Mouse (Mus musculus): ENCODE results near the gene Cyp2e1. TPM values are rescaled to one million over a fixed set of nuclear protein-coding genes. Genes with fewer than 3 reads are reported as not detected.

Cyp2e1 gene
- polyA plus RNA-seq (2012; ENCODE audit: insufficient read depth, insufficient read length, low replicate concordance, missing spikeins), result not detected in 2 replicates

- Histone ChIP-seq H3K4me3 (ENCODE audit: insufficient read depth, low read depth, low read length) (no peak within 1 kb of the TSS), H3K4me1 (ENCODE audit: control insufficient read depth, insufficient read depth, low read length) (no peaks in the 10 kb centered on the region), H3K27ac (ENCODE audit: insufficient read depth, low read depth, low read length) (no peak within 1 kb of the TSS)
- WGBS, result 85% methylated on average over 7 of the region's 7 CpGs
- no peak for TF ChIP-seq POLR2A (IDR thresholded peaks at IDR 0.05; ENCODE audit: insufficient read depth, low read depth, low read length)
- TF ChIP-seq CTCF (IDR thresholded peaks at IDR 0.05; ENCODE audit: insufficient read depth, low read depth, low read length), result no peak
Measured at GRCm38 (mm10) chr7:140763447-140764020, at the start of gene Cyp2e1. Gene Cyp2e1 (plus strand): TSS chr7:140763739.

- Histone ChIP-seq H3K27ac (ENCODE audit: insufficient read depth, low read depth, low read length) (no peak overlapping the region), H3K4me1 (ENCODE audit: control insufficient read depth, insufficient read depth, low read length) (no peaks in the 10 kb centered on the region), H3K4me3 (ENCODE audit: insufficient read depth, low read depth, low read length) (no peak overlapping the region)
- 82% methylated on average over 7 of the region's 7 CpGs for WGBS
- TF ChIP-seq POLR2A (IDR thresholded peaks at IDR 0.05; ENCODE audit: insufficient read depth, low read depth, low read length) (no peak), CTCF (IDR thresholded peaks at IDR 0.05; ENCODE audit: insufficient read depth, low read depth, low read length) (no peak)
Measured at GRCm38 (mm10) chr7:140717155-140718055, 46.1 kb upstream of the Cyp2e1 start.

DNA sequence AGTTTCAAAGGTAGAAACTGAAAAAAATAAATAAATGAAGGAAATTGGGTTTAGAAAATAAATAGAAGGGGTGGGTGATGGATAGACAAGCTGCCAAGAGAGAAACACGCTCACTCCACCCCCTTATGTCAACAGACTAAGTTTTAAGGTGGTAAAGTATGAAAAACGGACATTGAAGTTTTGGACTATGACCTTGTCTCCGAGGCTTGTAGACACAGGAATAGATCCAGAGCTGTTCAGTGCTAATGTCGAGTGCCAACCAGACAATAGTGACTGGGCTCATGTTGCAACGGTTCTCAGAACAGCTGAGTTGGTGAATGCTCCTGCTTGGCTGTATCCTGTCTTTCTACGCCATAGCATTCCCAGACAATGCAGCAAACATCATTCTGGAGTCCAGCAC is 42.4 kb upstream of the Cyp2e1 start:
- no peak for TF ChIP-seq POLR2A (IDR thresholded peaks at IDR 0.05; ENCODE audit: insufficient read depth, low read depth, low read length)
- TF ChIP-seq CTCF (IDR thresholded peaks at IDR 0.05; ENCODE audit: insufficient read depth, low read depth, low read length), result no peak
- 73% methylated on average over 6 of the region's 6 CpGs for WGBS
- Histone ChIP-seq H3K4me1 (ENCODE audit: control insufficient read depth, insufficient read depth, low read length) (no peaks in the 10 kb centered on the region), H3K27ac (ENCODE audit: insufficient read depth, low read depth, low read length) (no peak overlapping the region), H3K4me3 (ENCODE audit: insufficient read depth, low read depth, low read length) (no peak overlapping the region)

- TF ChIP-seq CTCF (IDR thresholded peaks at IDR 0.05; ENCODE audit: insufficient read depth, low read depth, low read length) (no peak), POLR2A (IDR thresholded peaks at IDR 0.05; ENCODE audit: insufficient read depth, low read depth, low read length) (no peak)
- Histone ChIP-seq H3K4me3 (ENCODE audit: insufficient read depth, low read depth, low read length) (no peak overlapping the region), H3K27ac (ENCODE audit: insufficient read depth, low read depth, low read length) (no peak overlapping the region), H3K4me1 (ENCODE audit: control insufficient read depth, insufficient read depth, low read length) (no peaks in the 10 kb centered on the region)
Measured at GRCm38 (mm10) chr7:140725558-140725957, 38.0 kb upstream of the Cyp2e1 start.

DNA sequence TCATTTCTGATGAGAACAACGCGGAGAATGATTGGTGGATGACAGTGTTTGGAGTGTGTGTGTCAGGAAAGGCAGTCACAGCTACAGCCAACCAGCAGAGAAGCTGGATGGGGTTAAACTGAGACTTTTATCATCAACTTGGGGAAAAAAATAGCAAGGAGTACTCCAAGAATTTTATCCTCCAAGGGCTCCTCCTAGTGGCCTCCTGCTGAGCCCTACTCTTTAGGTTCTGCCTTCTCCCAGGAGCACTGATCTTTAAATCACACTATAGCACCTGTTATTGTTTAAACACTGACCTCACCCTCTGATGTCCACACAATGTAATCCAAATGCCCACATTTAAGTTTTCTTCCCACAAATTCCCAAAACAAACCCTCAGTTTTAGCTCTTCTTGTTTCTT is 30.4 kb upstream of the Cyp2e1 start:
- no peak for TF ChIP-seq POLR2A (IDR thresholded peaks at IDR 0.05; ENCODE audit: insufficient read depth, low read depth, low read length)
- no peak for TF ChIP-seq CTCF (IDR thresholded peaks at IDR 0.05; ENCODE audit: insufficient read depth, low read depth, low read length)

DNA sequence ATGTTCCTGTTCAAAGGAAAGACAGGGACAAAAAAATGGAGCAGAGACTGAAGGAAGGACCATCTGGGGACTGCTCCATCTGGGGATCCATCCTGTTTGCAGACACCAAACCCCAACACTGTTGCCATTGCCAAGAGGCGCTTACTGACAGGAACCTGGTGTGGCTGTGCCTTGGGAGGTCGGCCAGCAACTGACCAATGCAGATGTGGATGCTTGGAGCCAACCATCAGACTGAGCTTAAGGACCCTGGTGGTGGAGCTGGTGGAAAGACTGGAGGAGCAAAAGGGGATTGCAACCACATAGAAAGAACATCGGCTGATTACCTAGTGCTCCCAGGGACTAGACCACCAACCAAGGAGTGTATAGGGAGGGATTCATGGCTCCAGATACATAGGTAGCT is 16.1 kb upstream of the Cyp2e1 start:
- Histone ChIP-seq H3K27ac (ENCODE audit: insufficient read depth, low read depth, low read length) (no peak overlapping the region), H3K4me3 (ENCODE audit: insufficient read depth, low read depth, low read length) (no peak overlapping the region), H3K4me1 (ENCODE audit: control insufficient read depth, insufficient read depth, low read length) (no peaks in the 10 kb centered on the region)
- TF ChIP-seq POLR2A (IDR thresholded peaks at IDR 0.05; ENCODE audit: insufficient read depth, low read depth, low read length) (no peak), CTCF (IDR thresholded peaks at IDR 0.05; ENCODE audit: insufficient read depth, low read depth, low read length) (no peak)
- WGBS, result 91% methylated on average over 3 of the region's 3 CpGs

More for the DNA sequence above, 30.4 kb upstream of the Cyp2e1 start:
- Histone ChIP-seq H3K27ac (ENCODE audit: insufficient read depth, low read depth, low read length) (no peak overlapping the region), H3K4me3 (ENCODE audit: insufficient read depth, low read depth, low read length) (no peak overlapping the region), H3K4me1 (ENCODE audit: control insufficient read depth, insufficient read depth, low read length) (no peaks in the 10 kb centered on the region)
- 75% methylated on average over 2 of the region's 2 CpGs for WGBS

DNA sequence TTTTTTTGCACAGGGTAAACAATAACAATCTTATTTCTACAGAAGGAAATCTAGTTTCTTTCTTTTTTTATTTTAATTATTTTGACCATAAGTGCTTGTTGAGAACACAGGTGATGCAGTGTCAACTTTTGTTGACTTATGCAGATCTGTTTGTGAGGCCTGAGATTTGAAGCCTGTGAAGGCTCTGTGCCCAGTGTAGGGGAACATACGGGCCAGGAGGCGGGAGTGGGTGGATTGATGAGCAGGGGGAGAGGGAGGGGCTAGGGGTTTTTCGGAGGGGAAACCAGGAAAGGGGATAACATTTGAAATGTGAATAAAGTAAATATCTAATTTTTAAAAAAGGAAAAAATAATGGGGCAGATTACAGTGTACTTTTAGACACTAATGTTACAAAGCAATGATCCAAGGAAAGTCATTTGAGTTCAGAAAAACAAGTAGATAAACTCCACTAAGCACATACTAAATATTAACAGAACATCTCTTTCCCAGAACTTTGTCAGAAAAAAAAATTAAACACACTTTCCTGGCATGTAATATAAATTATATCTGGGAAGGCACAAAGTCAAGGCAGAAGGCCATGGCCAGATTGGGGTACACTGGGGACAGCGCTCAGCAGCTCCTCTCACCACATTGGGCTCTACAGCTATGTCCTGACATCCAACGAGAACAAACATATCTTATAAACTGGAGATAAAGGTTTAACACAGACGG is 15.3 kb upstream of the Cyp2e1 start:
- WGBS, result 83% methylated on average over 6 of the region's 6 CpGs
- Histone ChIP-seq H3K4me1 (ENCODE audit: control insufficient read depth, insufficient read depth, low read length) (no peaks in the 10 kb centered on the region), H3K27ac (ENCODE audit: insufficient read depth, low read depth, low read length) (no peak overlapping the region), H3K4me3 (ENCODE audit: insufficient read depth, low read depth, low read length) (no peak overlapping the region)
- TF ChIP-seq POLR2A (IDR thresholded peaks at IDR 0.05; ENCODE audit: insufficient read depth, low read depth, low read length) (no peak), CTCF (IDR thresholded peaks at IDR 0.05; ENCODE audit: insufficient read depth, low read depth, low read length) (no peak)

- no peaks in the 10 kb centered on the region for H3K4me1 ChIP-seq (ENCODE audit: control insufficient read depth, insufficient read depth, low read length)
- no peak overlapping the region for H3K27ac ChIP-seq (ENCODE audit: insufficient read depth, low read depth, low read length)
- no peak for TF ChIP-seq CTCF (IDR thresholded peaks at IDR 0.05; ENCODE audit: insufficient read depth, low read depth, low read length)
- no peak for TF ChIP-seq POLR2A (IDR thresholded peaks at IDR 0.05; ENCODE audit: insufficient read depth, low read depth, low read length)
- WGBS, result 88% methylated on average over 3 of the region's 3 CpGs
- H3K4me3 ChIP-seq (ENCODE audit: insufficient read depth, low read depth, low read length), result no peak overlapping the region
Measured at GRCm38 (mm10) chr7:140748827-140749160, 14.7 kb upstream of the Cyp2e1 start.

DNA sequence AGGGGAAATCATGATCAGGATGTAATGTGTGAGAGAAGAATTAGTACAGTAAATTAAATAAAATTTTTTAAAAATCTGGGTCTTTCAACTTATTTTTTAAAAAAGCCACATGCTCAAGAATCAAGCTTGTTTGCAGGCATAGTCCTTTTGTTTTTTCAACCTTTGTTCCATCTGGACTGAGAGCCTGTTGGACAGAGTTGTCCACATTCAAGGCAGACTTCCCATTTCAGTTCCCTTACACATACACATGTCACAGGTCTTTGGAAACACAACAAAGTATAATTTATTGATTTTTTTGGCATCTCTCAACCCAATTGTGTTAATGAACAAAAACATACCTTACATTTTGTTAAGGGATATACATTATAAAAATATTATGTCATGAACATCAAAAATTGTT is 9.0 kb upstream of the Cyp2e1 start:
- H3K27ac ChIP-seq (ENCODE audit: insufficient read depth, low read depth, low read length), result no peak overlapping the region
- TF ChIP-seq POLR2A (IDR thresholded peaks at IDR 0.05; ENCODE audit: insufficient read depth, low read depth, low read length), result no peak
- TF ChIP-seq CTCF (IDR thresholded peaks at IDR 0.05; ENCODE audit: insufficient read depth, low read depth, low read length), result no peak
- H3K4me3 ChIP-seq (ENCODE audit: insufficient read depth, low read depth, low read length), result no peak overlapping the region
- no peaks in the 10 kb centered on the region for H3K4me1 ChIP-seq (ENCODE audit: control insufficient read depth, insufficient read depth, low read length)

Measured in olfactory bulb, adult 2 months (tissue).